Mouse (Mus musculus) ES-E14 (cell line): ENCODE results near the gene Ypel2. TPM values are rescaled to one million over a fixed set of nuclear protein-coding genes. Genes with fewer than 3 reads are reported as not detected.

Experiments
- DNase-seq: peaks from one replicate; pipeline ENCODE4 v3.0.0-alpha.2; 2013; ENCODE audit warnings: low read depth, low spot score
- H3K27ac ChIP-seq: 2 replicates; pipeline ENCODE4 v1.5.1; 2012; ENCODE audit warnings: low read depth, mild to moderate bottlenecking, low read length, moderate library complexity, mixed read lengths; ENCODE audit not compliant: poor library complexity, insufficient read depth, severe bottlenecking
- H3K36me3 ChIP-seq: 2 replicates; pipeline ENCODE4 v1.6.1; 2012; ENCODE audit warnings: mild to moderate bottlenecking, low read length, moderate library complexity, mixed read lengths; ENCODE audit not compliant: control insufficient read depth, poor library complexity, insufficient read depth, severe bottlenecking
- H3K4me1 ChIP-seq, 2 experiments: fragments of 150-350 bp in 1 of 2; sonication (generic) in 1 of 2; 2 replicates each; pipeline ENCODE4 v1.6.1; 2012; ENCODE audit warnings: low read length in 2 of 2, mild to moderate bottlenecking in 1 of 2, mixed read lengths in 1 of 2; ENCODE audit not compliant: control insufficient read depth in 2 of 2, insufficient read depth in 2 of 2, poor library complexity in 1 of 2
- H3K4me3 ChIP-seq, 2 experiments: fragments of 150-350 bp in 1 of 2; sonication (generic) in 1 of 2; 2 replicates each; pipeline ENCODE4 v1.5.1; 2012; ENCODE audit warnings: low read length in 2 of 2, low read depth in 1 of 2, mild to moderate bottlenecking in 1 of 2, mixed read lengths in 1 of 2; ENCODE audit not compliant: insufficient read depth in 1 of 2, poor library complexity in 1 of 2, severe bottlenecking in 1 of 2
- H3K9ac ChIP-seq: 2 replicates; pipeline ENCODE4 v1.6.1; 2012; ENCODE audit warnings: low read depth, mild to moderate bottlenecking, low read length, mixed read lengths; ENCODE audit not compliant: poor library complexity, insufficient read depth, severe bottlenecking
- H3K9me3 ChIP-seq: fragments of 150-350 bp; sonication (generic); 2 replicates; pipeline ENCODE4 v1.6.1; 2012; ENCODE audit warnings: low read depth, mild to moderate bottlenecking, low read length; ENCODE audit not compliant: control insufficient read depth, insufficient read depth
- CHD2 ChIP-seq: IDR thresholded peaks from 2 replicates; pipeline ENCODE4 v1.6.1; 2014; ENCODE audit warnings: mild to moderate bottlenecking, low read depth, low read length, inconsistent platforms
- HCFC1 ChIP-seq: IDR thresholded peaks from 2 replicates; pipeline ENCODE4 v1.6.1; 2012; ENCODE audit warnings: low read length, inconsistent platforms, borderline replicate concordance; ENCODE audit not compliant: insufficient read depth
- MAFK ChIP-seq: IDR thresholded peaks from 2 replicates; pipeline ENCODE4 v1.6.1; 2014; ENCODE audit warnings: mild to moderate bottlenecking, low read depth, low read length, inconsistent platforms; ENCODE audit not compliant: insufficient read depth
- ZC3H11A ChIP-seq: IDR thresholded peaks from 2 replicates; pipeline ENCODE4 v1.6.1; 2012; ENCODE audit warnings: low read depth, mild to moderate bottlenecking, inconsistent platforms, low read length, borderline replicate concordance
- ZNF384 ChIP-seq: IDR thresholded peaks from 2 replicates; pipeline ENCODE4 v1.6.1; 2012; ENCODE audit warnings: low read depth, low read length, inconsistent platforms
- in situ Hi-C, 2 experiments: fragments of 600-800 bp; cut with MboI; formaldehyde crosslinking; loops; one replicate each; pipeline ENCODE4 v1.15.1; 2025; ENCODE audit warnings: low sequenced_read_pairs in 2 of 2, inconsistent platforms in 1 of 2; ENCODE audit not compliant: unreplicated experiment in 2 of 2
- total RNA-seq: library from RNA; depleted of rRNA; stranded (reverse); fragments of 300-350 nt; gene quantifications from 2 replicates; pipeline ENCODE4 v1.2.3, GENCODE M21; 2012

Gene Ypel2
- total RNA-seq, 1 experiment, result 3.6 TPM

- DNase-seq, result no peak
- no peak overlapping the region for H3K4me3 ChIP-seq
- no peaks in the 10 kb centered on the region for H3K36me3 ChIP-seq
- in situ Hi-C loops, result loop anchor here in 1 of 2 experiments (10.0 kb wide), 1 partner anchor 100 kb away; no protein-coding TSS in a partner anchor
- no peak for TF ChIP-seq CHD2
- TF ChIP-seq ZC3H11A, result no peak
- TF ChIP-seq MAFK, result no peak
- TF ChIP-seq HCFC1, result no peak
- TF ChIP-seq ZNF384, result no peak
- no peaks in the 10 kb centered on the region for H3K9me3 ChIP-seq
- no peak overlapping the region for H3K9ac ChIP-seq
- no peak overlapping the region for H3K27ac ChIP-seq
- H3K4me1 ChIP-seq, result no peaks in the 10 kb centered on the region
Observed at GRCm38 (mm10) chr11:86905261-86905660, 88.2 kb downstream of the Ypel2 start.

GRCm38 (mm10) chr11:86904706-86905105, 88.8 kb downstream of the Ypel2 start:
- no peaks in the 10 kb centered on the region for H3K36me3 ChIP-seq
- no peak overlapping the region for H3K4me3 ChIP-seq
- no peaks in the 10 kb centered on the region for H3K4me1 ChIP-seq
- DNase-seq, result no peak
- no peak overlapping the region for H3K9ac ChIP-seq
- in situ Hi-C loops, result loop anchor here in 1 of 2 experiments (10.0 kb wide), 1 partner anchor 100 kb away; no protein-coding TSS in a partner anchor
- no peak overlapping the region for H3K27ac ChIP-seq
- H3K9me3 ChIP-seq, result no peaks in the 10 kb centered on the region
- no peak for TF ChIP-seq ZC3H11A
- no peak for TF ChIP-seq MAFK
- TF ChIP-seq HCFC1, result no peak
- no peak for TF ChIP-seq ZNF384

- H3K4me3 ChIP-seq, result no peak overlapping the region
- no peak for TF ChIP-seq MAFK
- TF ChIP-seq ZC3H11A, result no peak
- no peak for TF ChIP-seq ZNF384
- TF ChIP-seq CHD2, result no peak
- no peak for TF ChIP-seq HCFC1
- DNase-seq, result no peak
- no peak overlapping the region for H3K9ac ChIP-seq
- in situ Hi-C loops, result loop anchor here in 1 of 2 experiments (10.0 kb wide), 1 partner anchor 106 kb away; no protein-coding TSS in a partner anchor
- no peaks in the 10 kb centered on the region for H3K4me1 ChIP-seq
- no peaks in the 10 kb centered on the region for H3K36me3 ChIP-seq
- no peaks in the 10 kb centered on the region for H3K9me3 ChIP-seq
- no peak overlapping the region for H3K27ac ChIP-seq
Observed at GRCm38 (mm10) chr11:86898367-86898766, 95.1 kb downstream of the Ypel2 start.

GRCm38 (mm10) chr11:86895567-86895966, 97.9 kb downstream of the Ypel2 start:
- Histone ChIP-seq H3K4me1 (no peaks in the 10 kb centered on the region), H3K9me3 (no peaks in the 10 kb centered on the region), H3K27ac (no peak overlapping the region), H3K9ac (no peak overlapping the region), H3K4me3 (no peak overlapping the region), H3K36me3 (no peaks in the 10 kb centered on the region)
- TF ChIP-seq CHD2, result no peak
- peak; percentile 68; the same call in 1 of the 2 replicates for TF ChIP-seq ZNF384
- TF ChIP-seq HCFC1, result no peak
- in situ Hi-C loops, result loop anchor here in 1 of 2 experiments (10.0 kb wide), 1 partner anchor 109 kb away; no protein-coding TSS in a partner anchor
- DNase-seq, result no peak

- Histone ChIP-seq H3K9me3 (no peaks in the 10 kb centered on the region), H3K27ac (no peak overlapping the region), H3K36me3 (no peaks in the 10 kb centered on the region), H3K9ac (no peak overlapping the region), H3K4me3 (no peak overlapping the region), H3K4me1 (no peaks in the 10 kb centered on the region)
- in situ Hi-C loops, result loop anchor here in 1 of 2 experiments (10.0 kb wide), 1 partner anchor 110 kb away; no protein-coding TSS in a partner anchor
- no peak for DNase-seq
- TF ChIP-seq MAFK (no peak), ZNF384 (no peak), CHD2 (no peak), ZC3H11A (no peak), HCFC1 (no peak)
Observed at GRCm38 (mm10) chr11:86895156-86895555, 98.4 kb downstream of the Ypel2 start.
